9 mouse cellular contexts compared by ENCODE assay signal in genomic region chr16:81175302-81175943, GRCm38 (mm10). TPM values are rescaled to one million over a fixed set of nuclear protein-coding genes. Genes with fewer than 3 reads are reported as not detected.
DNase-seq lines count a peak whose midpoint lies in the region; ATAC-seq and TF ChIP-seq lines count a peak whose summit lies in the region.
"Had no signal": no experiment of that assay in that cellular context is flagged by ENCODE, and none has a peak within 500 bp of the region (broad histone marks: within the 10 kb centered on the region; RNA-seq: fewer than 3 reads in every experiment).

No protein-coding gene starts in this region.

- peak; percentile 26 for DNase-seq in gastrocnemius, adult 2 months
- DNase-seq in gastrocnemius, postnatal 25 days = no peak
- DNase-seq in ES-CJ7 (ENCODE audit: low read depth, low spot score) = peak; percentile 72
- peak; percentile 66 for DNase-seq in embryonic facial prominence, embryonic 11.5 days (ENCODE audit: low spot score)
- peak; percentile 17 for DNase-seq in kidney, adult 18-20 months
- peak; percentile 39 to 51 for DNase-seq in left cerebral cortex, postnatal 36 days (ENCODE audit: low spot score in 2 of 2)
- peak; percentile 58 for DNase-seq in retina, postnatal 1 day

- 54% methylated on average over 8 of the region's 8 CpGs for WGBS in embryonic facial prominence, embryonic 11.5 days

- H3K36me3 ChIP-seq in embryonic facial prominence, embryonic 11.5 days (replicated peaks; ENCODE audit: control insufficient read depth, insufficient read depth, low read depth, low read length) = no peaks in the 10 kb centered on the region

- H3K4me1 ChIP-seq in embryonic facial prominence, embryonic 11.5 days (ENCODE audit: control insufficient read depth, insufficient read depth, low read length) = no peaks in the 10 kb centered on the region

- peak; percentile 35 for TF ChIP-seq CTCF in gastrocnemius, adult 2 months (IDR thresholded peaks at IDR 0.05)

- intact Hi-C loops in gastrocnemius, adult 2 months (cut with DNase I) = no loop called here
- intact Hi-C loops in left cerebral cortex, postnatal 36 days (cut with DNase I) = no loop called here

- H3K9ac ChIP-seq in embryonic facial prominence, embryonic 11.5 days (replicated peaks; ENCODE audit: low read length) = no peak overlapping the region
- H3K9ac ChIP-seq: liver, embryonic 14.5 days had no signal

- no peak overlapping the region for H3K27ac ChIP-seq in gastrocnemius, adult 2 months
- H3K27ac ChIP-seq in embryonic facial prominence, embryonic 11.5 days (replicated peaks; ENCODE audit: low read depth, low read length) = no peak overlapping the region
- H3K27ac ChIP-seq: liver, embryonic 14.5 days had no signal

- no peak overlapping the region for H3K4me3 ChIP-seq in gastrocnemius, adult 2 months
- no peak overlapping the region for H3K4me3 ChIP-seq in embryonic facial prominence, embryonic 11.5 days (ENCODE audit: low read depth, low read length)

- no peak for ATAC-seq in embryonic facial prominence, embryonic 11.5 days (replicated peaks; ENCODE audit: insufficient number of reproducible peaks, low FRiP score, low TSS enrichment, low read depth)
- ATAC-seq in monocyte, adult 5-6 weeks (replicated peaks; ENCODE audit: insufficient number of reproducible peaks, low FRiP score, low TSS enrichment, poor library complexity, severe bottlenecking) = no peak

- H3K27me3 ChIP-seq in embryonic facial prominence, embryonic 11.5 days (ENCODE audit: control insufficient read depth, insufficient read depth, low read length) = no peaks in the 10 kb centered on the region

- H3K9me3 ChIP-seq in embryonic facial prominence, embryonic 11.5 days (replicated peaks; ENCODE audit: control insufficient read depth, low read length) = no peaks in the 10 kb centered on the region

- no peak overlapping the region for H3K4me2 ChIP-seq in embryonic facial prominence, embryonic 11.5 days (ENCODE audit: low read depth, low read length)

RNA-seq across cellular contexts. Expression of gene Ncam2, which starts 25.1 kb away (rescaled TPM):
- total RNA-seq in gastrocnemius, adult 2 months (2021) = not detected
- under 1 TPM in 1 of 2 experiments, not detected in 1; 0.08 TPM for total RNA-seq in gastrocnemius, postnatal 25 days (2021)
- polyA plus RNA-seq in embryonic facial prominence, embryonic 11.5 days (2014; fragmentation: Nextera tagmentation; extraction: Ambion mirVana) = 1.5 TPM in 2 replicates
- 10 to 100 TPM; 77.1 to 80.8 TPM for total RNA-seq in left cerebral cortex, postnatal 36 days (2021)
- 0.10 TPM in 1 of 3 replicates, not detected in the others for total RNA-seq in monocyte, adult 5-6 weeks (2017)

Comparison
In these comparisons a context has a peak if more than half of its experiments do, and no peak if none do; other contexts are left out.
1. RNA of gene Ncam2, which starts 25.1 kb away (total RNA-seq): 77.1 to 80.8 TPM in left cerebral cortex, postnatal 36 days; 0.10 TPM in monocyte, adult 5-6 weeks, 0.08 TPM in gastrocnemius, postnatal 25 days and not detected in gastrocnemius, adult 2 months; every median in the first group is over 10 times any median in the second.